Mouse (Mus musculus): ENCODE results near the gene Hs3st3b1.

The Hs3st3b1 gene

DNA sequence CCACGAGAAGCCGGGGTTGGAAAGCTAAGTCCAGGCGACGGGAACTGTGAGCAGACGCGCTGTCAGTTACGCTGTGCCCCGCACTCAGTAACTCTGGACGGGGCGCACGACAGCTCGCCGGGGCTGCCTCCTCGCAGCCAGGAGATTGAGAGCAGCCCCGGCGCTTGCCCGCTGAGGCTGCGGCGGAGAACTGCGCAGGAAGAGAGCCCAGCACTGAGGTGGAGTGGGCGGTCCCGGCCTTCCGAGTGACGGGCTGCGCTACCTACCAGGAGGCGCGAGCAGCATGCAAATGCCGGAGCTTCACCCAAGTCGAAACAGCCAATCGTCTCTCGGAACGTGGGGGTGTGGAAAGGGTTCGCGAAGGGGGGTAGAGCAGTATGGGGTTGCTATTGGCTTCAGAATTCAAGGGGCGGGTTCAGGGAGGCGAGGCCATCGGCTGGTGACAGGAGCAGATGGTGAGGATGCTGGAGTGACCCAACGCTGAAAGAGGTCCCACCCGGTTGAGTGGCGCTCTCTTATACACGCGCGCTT lies at the start of gene Hs3st3b1:
TSS of gene Hs3st3b1 (minus strand) at position 200 of the 531 bp plus-strand sequence.
- peak; percentile 93 for DNase-seq (ENCODE audit: low read depth)

DNA sequence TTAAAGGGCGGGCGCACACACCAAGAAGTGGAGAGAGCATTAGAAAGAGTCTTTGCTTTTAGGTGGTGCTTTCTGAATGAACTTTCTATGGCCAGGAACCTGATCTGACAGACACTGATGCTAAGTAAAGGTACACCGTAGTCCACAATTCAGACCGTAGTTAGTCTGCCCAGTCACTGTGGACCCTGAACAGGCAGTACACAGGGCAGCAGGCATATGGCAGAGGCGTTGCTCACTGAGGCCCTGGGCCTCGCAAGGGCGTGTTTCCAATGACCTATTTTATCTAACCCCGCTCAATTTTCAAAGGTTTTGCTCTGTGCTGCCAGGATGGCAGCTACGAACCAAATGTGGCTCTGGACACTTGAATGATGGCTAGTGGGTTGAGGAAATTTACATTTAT lies 49.4 kb upstream of the Hs3st3b1 start:
- DNase-seq (ENCODE audit: low read depth) = no peak

DNA sequence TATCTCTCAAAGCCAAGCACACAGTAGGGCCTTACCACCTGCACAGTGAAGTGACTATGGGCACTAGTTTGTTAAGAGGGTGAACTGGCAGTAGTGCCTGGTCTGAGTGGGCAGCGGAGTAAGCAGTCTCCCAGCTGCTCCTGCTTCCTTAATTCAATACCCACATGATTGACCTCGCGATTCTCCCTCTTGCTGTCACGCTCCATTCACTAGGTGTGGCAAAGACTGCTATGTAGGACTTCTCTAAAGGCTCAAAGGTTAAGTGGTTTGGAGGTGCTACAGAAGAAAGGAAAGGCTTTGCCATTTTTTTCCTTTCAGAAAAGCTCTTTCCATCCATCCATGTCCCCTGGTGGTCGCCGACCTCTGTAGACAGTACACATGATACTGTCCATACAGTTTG lies 48.7 kb upstream of the Hs3st3b1 start:
- no peak for DNase-seq (ENCODE audit: low read depth)

DNA sequence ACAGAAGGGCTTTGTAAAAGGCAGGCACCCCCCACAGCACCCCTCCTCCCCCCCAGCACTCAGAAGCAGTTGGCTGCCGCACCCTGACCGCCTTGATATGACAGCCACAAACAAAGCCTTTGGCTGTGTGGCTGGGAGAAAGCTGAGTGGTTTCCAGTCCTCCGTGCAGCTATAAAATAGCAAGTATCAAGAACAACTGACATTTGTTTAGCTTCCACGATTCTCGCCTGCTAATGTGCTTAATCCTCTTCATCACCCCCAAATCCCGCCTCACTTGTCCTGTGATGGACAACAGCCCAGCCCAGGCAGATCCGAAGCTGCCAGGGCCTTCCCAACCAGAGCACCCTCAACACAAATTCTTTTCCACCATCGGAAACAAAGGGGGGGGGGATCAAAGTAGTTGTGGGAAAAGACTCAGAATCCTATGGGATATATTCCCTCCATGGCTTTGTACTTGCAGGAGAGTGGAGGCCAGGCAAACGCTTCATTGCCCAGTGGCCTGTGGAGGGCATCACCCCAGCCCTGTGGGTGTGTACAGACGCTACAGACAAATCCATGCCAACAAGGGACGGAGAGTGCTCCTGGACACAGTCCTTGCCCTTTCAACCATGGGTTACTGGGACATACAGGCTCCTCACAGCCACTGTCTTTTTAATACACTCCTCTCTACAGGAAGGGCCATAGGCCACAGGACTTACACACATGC lies 47.3 kb upstream of the Hs3st3b1 start:
- DNase-seq (ENCODE audit: low read depth) = no peak

DNA sequence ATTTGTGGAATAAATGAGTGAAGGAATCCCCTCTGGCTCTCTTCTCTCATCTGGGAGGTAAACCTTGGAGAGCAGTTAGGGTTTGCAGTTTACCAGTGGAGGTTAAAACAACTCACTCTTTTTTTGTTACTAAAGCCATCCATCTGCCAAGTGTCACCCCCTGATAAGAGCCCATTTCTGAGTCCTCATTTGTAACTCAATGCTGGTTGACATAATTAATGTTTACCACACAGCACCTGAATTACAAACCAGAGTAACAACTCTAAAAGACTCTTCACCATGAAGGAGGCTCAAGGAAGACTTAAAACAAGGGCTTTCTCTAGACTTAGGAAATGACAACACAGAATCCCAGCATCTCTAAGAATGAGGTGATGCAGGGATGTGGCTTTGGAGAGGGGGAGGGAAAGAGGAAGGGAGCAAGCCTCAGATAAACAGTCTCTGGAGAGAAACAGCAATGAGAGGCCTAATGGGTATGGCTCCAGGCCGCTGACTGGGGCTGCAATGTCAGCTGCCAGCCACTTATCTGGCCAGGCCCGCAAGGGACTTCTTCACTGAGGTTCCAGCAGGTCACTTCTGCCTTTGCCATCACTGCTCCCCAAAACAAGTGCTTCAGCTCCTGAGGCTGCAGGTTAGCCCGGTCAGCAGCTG lies 46.4 kb upstream of the Hs3st3b1 start:
- DNase-seq (ENCODE audit: low read depth) = no peak

DNA sequence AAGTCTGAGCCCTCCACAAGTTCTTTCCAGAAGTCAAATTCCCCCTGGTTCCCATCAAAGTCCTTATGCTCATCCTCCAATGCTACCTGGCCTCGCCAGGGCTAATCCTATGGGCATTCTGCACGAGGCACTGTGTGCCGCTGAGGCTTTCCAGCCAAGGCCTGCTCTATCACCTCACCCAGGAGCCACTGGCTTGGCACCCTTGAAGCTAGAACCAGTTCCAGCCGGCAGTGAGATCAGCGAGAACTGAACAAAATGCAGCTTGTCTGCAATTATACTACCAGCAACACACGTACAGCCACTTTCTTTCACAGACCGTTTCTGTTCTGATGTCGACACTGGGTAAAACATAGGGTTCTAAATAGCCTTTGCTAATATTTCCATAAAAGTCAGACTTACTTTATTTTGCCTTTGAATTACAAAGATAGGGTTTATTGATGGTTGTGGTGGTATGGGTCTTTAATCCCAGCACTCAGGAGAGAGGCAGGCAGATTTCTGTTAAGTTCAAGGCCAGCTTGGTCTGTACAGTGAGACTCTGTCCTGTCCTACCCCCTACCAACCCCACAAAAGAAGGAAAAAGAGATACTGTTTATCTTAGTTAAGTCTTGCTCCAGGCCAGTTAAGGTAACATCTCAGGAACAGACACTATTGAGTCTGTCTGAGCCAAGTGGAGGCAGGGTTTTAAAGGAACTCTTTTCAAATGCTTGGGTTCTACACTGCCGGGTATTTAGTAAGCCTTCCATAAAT lies 45.7 kb upstream of the Hs3st3b1 start:
- no peak for DNase-seq (ENCODE audit: low read depth)

DNA sequence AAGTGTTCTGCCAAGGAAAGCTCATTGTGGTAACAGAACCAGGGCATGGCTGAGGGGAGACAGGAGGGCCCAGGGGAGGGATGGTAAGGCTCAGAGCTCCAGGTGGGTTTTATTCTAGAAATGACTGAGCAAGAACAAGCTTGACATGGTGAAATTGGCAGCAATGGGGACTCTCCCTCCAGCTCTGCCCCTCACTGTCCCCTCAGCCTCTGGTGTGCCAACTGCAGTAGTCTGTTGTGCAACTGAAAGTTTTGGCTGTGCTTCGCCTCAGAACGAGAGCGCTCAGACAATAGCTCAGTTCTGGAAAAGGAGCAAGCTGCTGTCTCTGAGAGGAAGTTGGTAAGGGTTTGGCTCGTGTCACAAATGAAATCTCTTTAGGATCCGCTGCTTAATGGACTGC lies 43.3 kb upstream of the Hs3st3b1 start:
- no peak for DNase-seq (ENCODE audit: low read depth)

DNA sequence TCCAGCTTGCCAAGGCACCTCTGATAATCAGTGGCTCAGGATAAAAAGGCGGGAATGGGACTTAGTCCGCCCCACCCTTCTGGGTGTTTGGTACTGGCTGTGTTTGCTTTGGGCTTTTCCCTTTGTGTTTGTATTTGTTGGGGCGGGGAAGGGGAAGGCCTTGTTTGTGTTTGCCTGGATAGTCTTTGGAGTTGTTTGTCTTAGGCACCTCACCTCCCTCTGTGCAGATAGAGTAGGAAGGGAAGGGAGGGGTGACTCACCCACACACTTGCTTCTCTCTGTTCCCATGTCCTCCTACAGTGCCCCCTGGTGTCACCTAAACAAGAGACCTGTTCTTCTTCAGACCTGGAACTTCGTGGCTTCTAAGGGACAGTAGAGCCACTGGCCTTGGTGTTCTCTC lies 35.1 kb upstream of the Hs3st3b1 start:
- no peak for DNase-seq (ENCODE audit: low read depth)

DNA sequence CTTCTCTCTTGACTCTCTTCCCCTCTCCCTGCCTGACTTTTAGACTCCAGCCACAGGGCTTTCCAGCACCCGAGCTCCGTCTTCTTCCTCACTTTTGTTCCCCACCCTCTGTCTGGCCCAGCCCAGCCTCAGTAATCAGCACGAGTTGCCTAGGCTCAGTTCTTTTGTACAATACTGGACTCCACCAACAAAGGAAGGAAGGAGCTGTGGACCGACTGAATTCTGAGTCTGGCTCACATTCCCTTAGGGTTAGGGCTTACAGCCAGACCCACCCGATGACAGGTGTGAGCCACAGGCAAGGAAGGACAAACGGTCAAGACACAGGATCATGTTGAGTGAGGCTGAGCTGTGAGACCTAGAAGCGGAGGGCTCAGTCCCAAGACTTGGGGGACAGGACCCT lies 34.7 kb upstream of the Hs3st3b1 start:
- no peak for DNase-seq (ENCODE audit: low read depth)

DNA sequence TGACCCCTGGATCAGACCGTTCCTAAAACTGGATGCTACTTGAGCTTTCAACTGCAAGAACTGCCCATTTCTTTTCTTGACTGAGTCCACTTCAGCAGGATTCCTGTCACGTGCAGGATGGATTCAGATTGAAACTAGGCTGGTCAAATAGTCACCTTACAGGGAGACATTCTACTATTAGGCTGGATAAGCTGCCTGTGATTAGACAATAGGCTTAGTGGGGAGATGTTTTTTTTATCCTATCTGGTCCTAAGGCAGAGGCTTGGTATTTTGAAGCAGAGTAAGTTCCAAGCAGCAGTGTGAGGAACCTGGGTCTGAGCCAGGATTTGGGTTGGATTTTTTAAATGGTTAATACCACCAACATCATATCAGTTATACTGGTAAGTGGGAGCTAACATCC lies 31.8 kb upstream of the Hs3st3b1 start:
- DNase-seq (ENCODE audit: low read depth) = no peak

DNA sequence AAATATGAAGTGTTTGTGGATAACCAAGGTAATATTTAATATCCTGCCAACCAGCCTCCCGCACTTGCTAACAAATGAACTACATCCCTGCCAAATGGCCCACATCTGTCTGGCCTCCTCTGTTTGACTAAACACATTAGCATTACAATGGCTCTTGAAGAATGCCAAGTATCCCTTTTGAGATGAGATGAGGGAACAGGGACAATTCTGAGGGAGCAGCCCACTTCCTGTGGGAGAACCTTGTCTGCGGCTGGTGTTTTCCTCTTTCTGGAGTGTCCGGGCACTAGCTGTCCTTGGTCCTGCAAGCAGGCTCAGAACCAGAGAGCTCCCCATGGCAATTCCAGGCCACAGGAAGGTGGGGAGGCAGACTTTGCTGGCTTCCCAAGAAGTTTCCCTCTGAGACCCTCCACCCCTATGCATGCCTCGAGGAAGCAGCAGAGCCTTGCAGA lies 30.7 kb upstream of the Hs3st3b1 start:
- no peak for DNase-seq (ENCODE audit: low read depth)

DNA sequence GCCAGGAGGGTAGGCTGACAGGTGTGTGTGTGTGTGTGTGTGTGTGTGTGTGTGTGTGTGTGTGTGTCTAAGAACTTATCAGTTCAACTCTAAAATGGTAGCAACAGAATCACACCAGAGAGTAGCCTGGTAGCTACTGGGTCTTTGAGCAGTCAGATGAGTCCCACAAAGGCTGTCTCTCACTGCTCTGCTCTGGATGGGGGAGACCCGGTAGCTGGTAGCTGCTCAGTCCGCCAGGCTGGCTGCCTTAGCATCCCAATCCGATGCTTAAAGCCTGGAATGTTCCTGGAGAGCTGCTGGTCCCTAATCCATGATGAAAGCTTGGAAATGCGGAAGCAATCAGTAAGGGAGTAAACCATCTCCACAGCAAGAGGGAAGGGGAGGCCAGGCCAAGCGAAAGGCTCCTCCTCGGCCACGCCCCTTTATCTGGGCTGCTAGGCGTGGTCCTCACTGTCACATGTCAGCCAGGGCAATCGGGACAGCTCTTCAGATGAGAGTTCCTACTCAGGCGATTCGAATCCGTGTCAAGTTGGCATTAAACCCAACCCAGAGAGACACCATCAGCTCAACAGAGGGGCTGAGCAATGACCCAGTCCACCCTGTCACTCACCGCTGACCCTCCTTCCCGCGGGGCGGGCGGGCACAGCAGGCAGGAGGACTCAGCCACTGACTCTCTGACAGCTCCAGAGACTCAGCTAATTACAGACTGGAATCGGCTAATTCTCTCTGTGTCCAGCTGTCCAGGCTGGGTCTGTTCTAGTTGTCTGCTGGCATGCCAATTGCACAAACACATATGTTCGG lies 29.9 kb upstream of the Hs3st3b1 start:
- no peak for DNase-seq (ENCODE audit: low read depth)

DNA sequence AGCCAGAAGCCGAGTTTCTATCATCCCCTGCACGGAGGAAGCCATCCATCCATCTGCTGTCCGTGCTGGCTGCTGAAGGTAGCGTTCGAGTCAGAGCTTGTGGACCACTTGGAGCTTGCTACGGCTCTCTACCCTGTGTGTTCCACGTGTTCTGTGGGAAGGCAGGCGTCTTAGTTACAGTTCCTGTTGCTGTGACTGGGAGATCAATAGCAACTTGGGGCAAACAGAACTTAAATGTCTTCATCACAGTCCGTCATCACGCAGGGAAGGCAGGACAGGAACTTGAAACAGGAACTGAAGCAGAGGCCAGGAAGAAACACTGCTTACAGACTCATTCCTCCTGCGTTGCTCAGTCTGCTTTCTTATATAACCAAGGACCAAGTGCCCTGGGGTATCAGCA lies 26.3 kb upstream of the Hs3st3b1 start:
- no peak for DNase-seq (ENCODE audit: low read depth)

DNA sequence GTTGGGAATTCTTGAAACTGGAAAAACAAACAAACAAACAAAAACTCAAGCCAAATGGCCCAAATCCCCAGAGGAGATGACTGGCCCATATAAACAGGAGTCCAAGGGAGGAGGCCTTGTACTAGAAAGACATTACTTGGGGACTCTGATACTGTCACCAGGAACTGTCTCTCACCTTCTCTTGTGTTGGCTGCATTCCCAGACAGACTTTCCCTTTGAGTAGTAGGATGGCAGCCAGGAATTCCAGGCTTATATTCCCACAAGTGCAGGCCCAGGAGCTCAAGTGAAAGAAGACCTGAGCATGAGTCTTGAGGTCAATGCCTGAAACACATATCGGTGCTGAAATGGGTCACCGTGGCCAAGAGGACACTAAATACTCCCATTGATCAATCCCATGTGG lies 24.9 kb upstream of the Hs3st3b1 start:
- no peak for DNase-seq (ENCODE audit: low read depth)

DNA sequence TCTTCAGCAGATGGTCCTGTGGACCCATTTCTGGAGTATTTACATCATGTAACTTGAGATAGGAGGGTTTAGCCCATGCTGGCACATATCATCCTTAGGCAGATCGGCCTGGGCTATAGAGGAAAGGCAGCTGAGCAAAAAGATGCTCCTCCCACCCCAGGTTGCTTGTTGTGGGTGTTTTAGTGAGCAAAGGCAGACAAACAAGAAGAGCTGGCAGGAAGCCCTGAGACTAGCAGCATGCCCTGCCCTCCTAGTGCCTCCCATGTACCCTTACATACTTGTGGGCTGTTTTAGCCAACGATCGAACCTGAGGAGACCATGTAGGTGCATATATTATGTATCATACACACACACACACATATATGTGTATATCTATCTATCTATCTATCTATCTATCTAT lies 21.9 kb upstream of the Hs3st3b1 start:
- no peak for DNase-seq (ENCODE audit: low read depth)

DNA sequence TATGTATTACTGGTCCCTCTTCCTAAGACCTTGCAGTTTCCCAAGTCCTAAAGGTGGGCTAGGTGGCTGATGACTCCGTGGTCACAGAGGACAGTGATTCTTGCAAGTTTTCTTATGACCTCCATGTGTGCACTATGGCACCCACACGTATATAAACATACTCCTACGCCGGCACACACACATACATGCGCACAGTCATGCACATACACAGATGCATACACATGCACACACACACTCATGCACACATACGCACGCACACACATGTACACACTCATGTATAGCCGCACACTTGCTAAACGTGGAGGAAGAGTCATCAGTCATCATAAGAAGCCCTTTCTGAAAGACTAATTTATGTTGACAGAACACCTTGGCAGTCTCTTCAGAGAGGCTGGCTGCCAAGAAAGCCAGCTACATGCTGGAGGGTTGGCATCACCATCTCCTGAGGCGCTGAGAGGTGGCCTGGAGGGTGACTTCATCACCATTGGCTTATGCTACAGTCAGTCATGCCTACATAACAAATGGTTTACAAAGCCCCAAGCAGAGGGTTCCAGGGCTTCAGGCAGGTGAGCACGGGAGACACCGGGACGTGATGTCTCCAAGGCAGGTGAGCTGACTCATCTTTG lies 21.3 kb upstream of the Hs3st3b1 start:
- DNase-seq (ENCODE audit: low read depth) = no peak

DNA sequence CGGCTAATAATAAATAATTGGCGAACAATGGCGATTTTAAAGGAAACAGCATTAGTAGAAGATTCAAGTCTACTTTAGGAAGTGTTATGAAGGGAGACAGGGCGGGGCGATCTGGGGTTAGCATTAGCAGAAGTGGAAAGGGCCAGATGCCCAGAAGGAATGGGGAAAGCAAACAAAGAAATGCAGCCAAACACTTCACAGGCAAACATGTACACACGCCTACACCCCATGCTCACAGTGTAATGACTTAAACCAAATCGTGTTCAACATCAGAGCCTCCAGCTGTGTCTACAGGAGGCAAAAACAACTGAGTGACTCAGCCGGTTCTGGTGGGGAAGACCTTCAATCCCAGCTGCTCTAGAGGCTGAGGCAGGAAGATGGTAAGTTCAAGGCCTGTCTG lies 20.1 kb upstream of the Hs3st3b1 start:
- DNase-seq (ENCODE audit: low read depth) = no peak

DNA sequence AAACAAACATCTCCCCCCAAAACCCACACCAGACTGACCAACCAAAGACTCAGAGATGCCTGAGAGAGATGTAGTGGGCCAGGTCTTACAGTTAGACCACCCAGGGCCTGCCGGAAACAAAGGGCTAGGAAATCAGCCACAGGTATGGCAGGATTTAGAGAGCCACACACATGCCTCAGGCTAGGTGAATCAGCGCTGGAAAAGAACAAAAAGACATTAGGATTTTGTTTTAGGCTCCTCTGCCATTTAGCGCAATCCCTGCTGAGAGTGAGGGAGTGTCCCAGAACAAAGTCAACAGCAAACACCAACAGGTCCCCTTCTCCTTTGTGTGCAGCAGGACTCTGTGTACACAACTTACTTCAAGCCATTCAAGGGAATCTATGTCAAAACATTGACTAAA lies 14.6 kb upstream of the Hs3st3b1 start:
- no peak for DNase-seq (ENCODE audit: low read depth)

DNA sequence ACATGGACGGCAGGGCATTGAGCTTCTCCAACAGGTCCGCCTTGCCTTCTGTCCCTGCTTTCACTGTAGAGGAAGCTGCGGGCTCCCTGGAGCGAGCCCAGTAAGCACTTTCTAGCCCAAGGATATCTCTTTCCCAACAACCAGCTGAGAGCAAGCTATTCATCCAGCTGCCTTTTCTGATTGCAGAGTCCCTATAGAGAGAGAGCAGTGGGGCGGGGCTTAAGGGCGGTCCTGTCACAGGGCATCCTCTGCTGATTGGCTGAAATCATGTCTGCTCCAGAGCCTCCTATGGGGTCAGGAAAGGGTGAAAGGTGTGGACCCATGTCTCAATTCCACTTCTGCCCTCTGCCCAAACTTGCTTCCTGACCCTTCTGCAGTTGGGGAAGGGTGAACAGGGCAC lies 4.8 kb upstream of the Hs3st3b1 start:
- DNase-seq (ENCODE audit: low read depth) = no peak

DNA sequence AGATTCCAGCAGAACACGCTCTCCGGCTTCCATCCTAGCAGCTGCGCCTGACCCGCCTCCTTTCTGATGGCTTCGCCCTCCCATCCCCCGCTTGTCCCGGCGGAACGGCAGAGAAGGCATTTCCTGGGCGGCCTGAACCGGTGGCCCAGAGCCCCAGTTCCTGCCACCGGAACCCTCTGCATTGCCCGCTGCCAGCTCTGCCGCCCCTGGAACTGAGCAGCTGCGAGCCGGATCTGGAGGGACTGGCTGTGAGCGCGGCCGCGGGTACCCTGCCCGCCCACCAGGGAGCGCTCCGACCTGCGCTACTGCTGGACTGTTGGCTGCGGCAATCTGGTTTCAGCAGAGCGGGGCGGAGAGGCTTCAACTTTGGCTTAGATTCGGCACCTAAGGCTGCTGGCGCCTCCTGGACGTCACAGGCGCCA lies 3.1 kb upstream of the Hs3st3b1 start:
- no peak for DNase-seq (ENCODE audit: low read depth)

DNA sequence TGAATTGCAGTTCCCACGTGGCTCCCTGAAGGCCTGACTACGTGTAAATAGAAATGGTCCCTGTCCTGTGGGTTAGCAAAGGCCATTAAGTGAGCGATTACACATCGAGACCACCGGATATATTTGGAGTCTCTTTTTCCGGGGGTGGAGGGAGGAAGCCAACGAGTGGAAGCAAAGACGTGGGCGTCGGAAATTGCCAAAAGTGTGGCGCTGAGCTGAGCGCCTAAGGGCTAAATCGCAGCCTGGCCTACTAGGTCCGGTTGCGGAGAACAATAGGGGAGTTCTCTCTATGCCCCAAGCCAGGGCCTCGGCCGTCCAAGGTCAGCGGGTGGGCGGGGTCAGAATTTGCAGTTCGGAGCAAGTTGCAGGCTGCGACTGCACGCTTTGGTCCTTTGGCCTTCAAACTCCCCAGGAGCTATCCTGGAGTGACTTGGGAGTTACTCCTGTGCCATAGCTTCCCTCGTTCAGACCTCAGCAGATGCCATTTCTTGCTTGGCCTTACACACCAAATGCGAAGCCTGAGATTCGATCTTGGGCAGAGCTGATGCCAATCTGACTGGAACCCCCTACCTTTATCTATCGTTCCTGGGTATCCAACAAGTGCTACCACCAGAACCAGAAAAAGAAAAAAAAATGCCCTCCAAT lies 2.3 kb upstream of the Hs3st3b1 start:
- DNase-seq (ENCODE audit: low read depth) = no peak
